Mouse (Mus musculus) lung, postnatal 14 days (tissue): ENCODE data around the gene A930018P22Rik.
A peak's percentile ranks its signal among the peaks of the same experiment; 100 is the strongest.
"Not testable (repeated sequence)": the region's sequence is repeated elsewhere in the genome, so short reads cannot be mapped to it uniquely, and the experiment has no call there.

Source experiments
- DNase-seq: peaks from one replicate; pipeline ENCODE4 v3.0.0; 2021

The A930018P22Rik gene

DNA sequence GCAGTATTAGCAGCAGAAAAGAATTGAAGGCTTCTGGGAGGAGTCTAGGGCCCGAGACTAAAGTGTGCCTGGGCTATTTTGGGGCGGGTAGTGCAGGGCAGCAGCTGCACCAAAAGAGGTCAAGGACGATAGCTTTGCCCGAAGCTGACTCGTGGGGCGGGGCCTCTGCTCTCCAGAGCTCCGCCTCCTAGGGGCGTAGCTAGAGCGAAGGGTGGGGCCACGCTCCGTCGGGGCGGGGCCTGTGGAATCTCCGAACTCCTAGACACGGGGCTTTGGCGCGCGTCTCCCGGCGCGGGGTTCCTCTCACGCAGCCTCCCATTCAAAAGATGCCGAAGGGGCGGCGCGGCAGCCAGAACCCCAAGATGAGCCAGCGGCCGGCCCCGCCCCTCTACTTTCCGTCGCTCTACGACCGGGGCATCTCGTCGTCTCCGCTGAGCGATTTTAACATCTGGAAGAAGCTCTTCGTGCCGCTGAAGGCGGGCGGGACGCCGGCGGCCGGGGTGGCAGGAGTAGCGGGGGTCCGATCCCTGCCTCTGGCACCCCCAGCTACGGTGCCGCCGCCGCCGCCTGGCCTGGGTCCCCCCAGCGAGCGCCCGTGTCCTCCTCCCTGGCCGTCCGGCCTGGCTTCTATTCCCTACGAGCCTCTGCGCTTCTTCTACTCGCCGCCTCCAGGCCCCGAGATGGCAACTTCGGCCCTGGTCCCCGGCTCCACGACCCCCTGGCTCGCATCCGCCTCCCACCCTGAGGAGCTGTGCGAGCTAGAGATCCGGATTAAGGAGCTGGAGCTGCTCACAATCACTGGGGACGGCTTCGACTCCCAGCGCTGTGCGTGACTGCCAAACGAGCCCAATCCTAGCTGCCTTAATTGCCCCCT is at the start of gene A930018P22Rik:
TSS of gene A930018P22Rik (plus strand) at position 265 of the 874 bp plus-strand sequence.
- peak; percentile 91 for DNase-seq

GRCm38 (mm10) chr2:104078285-104078684 is 44.3 kb upstream of the A930018P22Rik start:
- not testable (repeated sequence) for DNase-seq

DNA sequence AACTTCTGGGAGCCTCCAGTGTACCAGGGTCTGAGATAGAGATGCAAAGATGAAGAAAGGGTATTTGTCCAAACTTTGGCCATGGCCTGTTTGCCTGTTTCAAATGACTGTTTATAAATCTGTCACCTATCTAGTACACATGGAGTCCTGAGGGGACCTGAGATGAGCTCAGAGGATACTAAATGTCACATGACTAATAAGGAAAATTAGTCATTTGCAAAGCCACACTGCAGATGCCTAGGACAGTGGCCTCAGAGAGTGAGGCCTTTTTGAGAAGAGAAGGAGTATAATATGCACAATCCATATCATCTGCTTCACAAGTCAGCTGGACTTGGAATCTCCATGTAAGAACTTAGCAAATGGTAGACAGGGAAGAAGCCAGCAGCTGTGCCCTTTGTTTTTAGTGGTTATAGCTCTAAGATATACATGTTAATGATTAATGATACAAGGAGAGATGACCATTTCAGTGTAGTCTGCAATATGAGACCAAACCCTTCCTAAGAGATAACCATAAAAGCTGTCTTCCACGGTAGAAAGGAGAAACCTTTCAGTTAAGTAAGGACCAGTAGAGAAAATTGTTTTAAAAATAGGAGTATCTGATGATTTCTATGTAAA is 41.0 kb upstream of the A930018P22Rik start:
- DNase-seq = not testable (repeated sequence)

DNA sequence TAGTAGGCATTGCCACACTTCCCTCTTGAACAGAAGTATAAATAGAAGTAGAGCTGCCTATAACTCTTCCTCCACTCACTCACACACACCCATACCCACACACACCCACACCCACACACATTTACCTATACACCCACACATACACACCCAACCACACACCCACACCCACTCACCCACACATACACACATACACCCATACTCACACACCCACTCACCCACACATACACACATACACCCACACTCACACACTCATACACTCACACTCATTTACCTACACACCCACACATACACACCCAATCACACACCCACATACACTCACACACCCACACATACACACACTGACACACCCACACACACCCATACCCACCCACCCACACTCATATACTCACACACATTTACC is 40.1 kb upstream of the A930018P22Rik start:
- DNase-seq = no peak

GRCm38 (mm10) chr2:104084027-104084426 is 38.5 kb upstream of the A930018P22Rik start:
- not testable (repeated sequence) for DNase-seq

DNA sequence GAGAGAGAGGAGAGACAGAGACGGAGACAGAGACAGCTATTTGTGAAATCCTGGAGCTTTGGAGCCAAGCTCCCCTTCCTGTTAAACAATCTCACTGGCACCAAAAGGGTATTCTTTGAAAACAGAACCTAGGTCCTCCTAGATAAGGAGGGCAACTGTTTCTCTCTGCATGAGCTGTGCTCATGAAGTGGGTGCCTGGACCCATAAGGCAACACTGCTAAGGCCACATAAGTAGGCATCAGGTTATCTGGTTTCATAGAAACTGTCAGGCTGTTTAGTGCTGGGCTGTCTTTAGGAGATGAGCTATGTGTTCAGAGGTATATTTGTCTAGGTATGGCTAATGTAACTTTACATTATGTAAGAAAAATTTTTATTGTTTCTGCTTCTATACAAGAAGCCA is 35.0 kb upstream of the A930018P22Rik start:
- DNase-seq = not testable (repeated sequence)

DNA sequence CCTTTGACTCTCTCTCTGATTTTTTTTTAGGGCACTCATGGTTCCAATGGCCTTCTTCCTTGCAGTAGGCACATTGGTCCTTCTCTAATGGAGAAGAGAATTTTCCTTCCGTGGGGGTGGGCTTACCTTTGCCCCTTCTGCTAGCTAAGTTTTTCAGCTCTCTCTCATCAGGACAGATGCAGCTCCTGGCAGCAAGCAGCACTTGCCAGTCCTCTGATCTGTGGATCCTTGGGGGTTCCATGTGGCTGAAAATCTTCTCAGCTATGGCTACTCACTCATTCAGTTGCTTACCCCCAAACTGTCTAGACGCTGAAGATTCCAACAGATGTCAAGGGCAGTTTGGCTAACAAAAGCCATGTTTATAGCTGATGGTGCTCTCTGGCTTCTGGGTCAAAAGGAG is 29.3 kb upstream of the A930018P22Rik start:
- no peak for DNase-seq

DNA sequence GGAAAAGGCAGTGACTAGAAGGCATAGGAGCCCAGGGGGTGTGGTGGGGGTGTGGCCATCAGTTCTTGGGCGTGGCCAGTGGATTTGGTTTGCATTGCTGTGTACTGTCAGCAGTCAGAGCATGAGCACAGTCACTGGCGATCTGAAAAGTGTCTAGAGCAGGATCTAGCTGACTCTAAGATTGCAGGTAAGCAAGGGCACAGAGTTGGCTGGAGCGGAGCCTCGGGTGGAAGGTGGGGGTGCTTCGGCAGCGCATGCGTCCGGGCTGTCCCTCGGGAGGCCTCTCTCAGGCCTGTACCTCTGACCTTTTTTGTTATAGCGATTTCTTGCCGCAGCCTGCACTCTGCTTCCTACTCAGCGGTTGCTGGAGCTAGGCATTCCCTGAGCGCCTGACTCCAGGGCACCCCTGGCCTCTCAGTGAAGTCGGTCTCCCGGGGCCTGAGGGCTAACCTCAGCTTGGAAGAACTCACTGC is 26.8 kb upstream of the A930018P22Rik start, which contains the start of gene Cd59a:
TSS of gene Cd59a (plus strand) at position 61 of the 473 bp plus-strand sequence.
- DNase-seq = peak; percentile 80

- no peak for DNase-seq
These were observed 26.3 kb upstream of the A930018P22Rik start for GRCm38 (mm10) chr2:104096256-104096655.

DNA sequence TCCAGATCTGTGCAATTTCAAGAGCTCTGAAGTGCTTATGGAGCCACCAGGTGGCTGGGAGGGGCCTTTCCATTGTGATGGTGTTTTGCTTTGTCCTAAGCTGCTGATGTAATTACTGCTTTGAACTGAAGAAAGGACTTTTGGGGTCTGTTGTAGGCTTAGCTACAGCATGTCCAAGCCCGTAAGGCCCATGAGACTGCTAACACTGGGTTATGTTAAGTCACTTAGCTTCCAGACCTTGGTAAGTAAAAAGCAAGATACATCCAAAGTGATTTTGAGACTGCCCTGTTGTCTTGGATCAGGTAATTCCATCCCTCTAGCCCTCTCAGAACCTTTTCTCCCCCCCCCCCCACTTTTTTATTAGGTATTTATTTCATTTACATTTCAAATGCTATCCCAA is 25.8 kb upstream of the A930018P22Rik start:
- not testable (repeated sequence) for DNase-seq

- not testable (repeated sequence) for DNase-seq
These were observed 25.2 kb upstream of the A930018P22Rik start for GRCm38 (mm10) chr2:104097396-104097795.

DNA sequence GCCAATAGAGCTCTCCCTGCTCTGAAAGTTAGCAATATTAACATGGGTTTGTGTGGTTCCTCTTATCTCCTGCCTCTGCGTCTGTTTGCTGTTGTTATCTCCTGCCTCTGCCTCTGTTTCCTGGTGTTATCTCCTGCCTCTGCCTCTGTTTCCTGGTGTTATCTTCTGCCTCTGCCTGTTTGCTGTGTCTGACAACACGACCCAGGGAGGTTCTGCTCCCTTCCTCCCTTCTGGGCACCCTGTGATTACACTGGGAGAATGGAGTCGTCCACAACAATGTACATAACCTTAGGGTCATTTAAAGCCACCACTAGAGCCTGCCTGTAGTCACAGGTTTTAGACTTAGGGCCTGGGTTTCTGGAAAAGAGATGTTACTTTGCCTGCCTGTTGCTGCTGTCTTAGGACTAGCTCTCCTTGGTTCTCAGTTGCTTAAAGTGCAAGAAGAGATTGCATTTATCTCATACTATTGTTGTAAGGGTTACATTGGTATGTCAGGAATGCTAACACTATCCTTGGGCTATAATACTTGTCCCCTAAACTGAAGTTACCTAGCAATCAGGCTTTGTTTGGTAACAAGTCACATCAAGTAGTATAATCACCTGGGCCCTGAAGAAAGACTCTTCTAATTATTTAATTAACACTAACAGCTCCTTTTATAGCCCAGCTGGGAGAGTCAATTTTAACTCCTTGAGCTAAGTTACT is 23.9 kb upstream of the A930018P22Rik start:
- no peak for DNase-seq

DNA sequence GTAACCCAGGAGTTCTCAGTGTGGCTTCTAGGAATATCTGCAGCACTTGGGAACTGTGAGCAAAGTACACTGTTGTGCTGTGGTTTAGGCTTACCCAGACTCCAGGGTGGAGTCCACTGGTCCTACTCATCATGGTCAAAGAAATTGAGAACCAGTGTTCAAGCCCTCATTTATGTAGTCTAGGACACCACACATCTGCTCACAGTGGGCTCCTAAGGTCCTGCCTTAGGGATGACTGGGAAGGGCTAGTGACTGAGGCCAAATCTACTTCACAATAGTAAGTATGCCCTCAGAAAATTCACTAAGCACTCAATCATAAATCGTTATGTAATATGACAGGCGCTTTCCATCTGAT is 23.4 kb upstream of the A930018P22Rik start:
- DNase-seq = no peak

DNA sequence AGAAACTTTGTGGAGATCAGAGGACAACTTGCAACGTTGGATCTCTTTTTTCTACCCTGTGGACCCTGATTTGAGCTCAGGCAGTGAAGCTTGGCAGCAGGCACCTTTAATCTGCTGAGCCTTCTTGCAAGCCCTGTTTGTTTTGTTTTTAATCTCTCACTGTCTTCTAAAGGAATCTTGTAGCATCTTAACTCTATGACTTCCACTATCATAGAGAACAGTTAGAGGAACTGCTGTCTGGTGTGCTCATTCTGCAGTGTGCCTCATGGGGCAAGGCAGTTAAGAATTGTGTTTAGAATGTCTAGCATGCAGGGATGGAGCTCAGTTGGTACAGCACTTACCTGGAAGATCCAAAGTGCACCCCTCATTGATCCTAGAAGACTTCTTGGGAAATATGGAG is 22.6 kb upstream of the A930018P22Rik start:
- DNase-seq = no peak

DNA sequence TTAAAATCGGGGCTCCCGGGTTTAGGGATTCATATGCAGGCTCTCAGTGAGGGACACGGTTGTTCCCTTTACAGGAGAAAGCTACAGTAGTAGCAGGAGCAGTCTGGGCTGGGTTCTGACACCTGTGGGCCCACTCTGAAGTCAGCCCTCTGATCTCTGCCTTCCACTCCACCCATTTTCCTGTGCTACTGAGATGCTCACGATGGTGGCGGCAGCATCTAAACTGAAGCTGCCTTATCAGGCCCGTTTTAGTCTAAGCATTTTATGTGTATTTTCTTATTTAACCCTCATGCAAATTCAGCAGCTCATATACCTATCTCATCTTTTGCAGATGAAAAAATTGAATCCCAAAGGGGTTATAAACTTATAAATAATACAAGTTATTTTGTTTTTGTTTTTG is 17.8 kb upstream of the A930018P22Rik start:
- no peak for DNase-seq

DNA sequence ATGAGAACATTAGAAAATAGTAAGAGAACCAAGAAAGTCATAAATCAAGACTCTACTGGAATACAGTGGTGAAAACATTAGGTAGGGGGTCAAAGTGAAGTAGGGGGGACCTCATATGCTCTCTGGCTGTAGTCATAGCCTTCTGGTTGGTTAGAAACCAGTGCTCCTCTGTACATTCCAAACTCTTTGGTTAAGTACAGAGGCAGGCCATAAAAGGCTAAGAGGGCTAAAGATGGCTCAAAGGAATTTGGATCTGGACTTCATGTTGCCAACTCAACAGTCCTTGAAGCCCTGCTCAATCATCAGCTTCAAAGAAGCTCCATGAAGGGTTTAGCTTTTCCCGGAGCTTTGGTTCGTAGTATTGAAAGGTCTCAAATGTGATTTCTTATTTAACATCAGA is 13.5 kb upstream of the A930018P22Rik start:
- DNase-seq = not testable (repeated sequence)

DNA sequence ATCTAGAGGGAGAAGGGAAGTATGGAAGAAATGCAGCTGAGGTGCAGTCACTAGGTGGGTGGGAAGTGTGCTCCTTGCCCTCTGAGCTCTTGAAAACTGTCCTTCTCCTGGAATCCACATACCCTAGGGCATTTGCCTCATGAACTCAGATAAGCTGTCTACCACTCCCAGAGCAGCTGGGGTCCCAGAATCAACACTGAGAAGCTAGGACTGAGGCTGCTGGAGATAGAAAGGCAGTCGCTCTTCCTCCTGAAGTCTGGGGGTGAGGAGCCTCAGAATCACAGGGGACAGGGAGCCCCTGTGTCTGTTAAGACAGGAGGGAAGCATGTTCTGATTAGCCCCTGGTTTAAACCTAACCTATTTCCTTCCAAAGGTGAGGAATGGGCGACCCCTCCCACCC is 13.0 kb upstream of the A930018P22Rik start:
- DNase-seq = no peak

DNA sequence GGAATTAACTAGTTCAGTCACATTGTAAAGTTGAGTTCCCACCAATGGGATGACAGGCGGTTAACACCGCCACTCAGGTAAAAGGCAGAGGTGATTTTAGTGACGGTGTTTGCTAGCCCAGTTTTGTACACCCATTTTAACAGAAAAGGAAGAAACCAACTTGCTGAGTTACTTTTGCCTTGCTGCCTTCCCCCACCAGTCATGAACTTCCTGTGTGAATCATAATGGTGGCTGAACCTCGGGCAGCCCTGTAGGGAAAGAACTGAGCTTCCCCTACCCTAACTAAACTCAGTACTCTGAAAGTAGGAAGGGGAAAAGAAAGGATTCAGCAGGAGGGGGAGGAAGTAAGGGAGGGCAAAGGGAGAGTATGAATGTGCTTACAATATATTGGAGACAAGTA is 12.5 kb upstream of the A930018P22Rik start:
- no peak for DNase-seq

GRCm38 (mm10) chr2:104111170-104111797 is 11.3 kb upstream of the A930018P22Rik start:
- DNase-seq = not testable (repeated sequence)

DNA sequence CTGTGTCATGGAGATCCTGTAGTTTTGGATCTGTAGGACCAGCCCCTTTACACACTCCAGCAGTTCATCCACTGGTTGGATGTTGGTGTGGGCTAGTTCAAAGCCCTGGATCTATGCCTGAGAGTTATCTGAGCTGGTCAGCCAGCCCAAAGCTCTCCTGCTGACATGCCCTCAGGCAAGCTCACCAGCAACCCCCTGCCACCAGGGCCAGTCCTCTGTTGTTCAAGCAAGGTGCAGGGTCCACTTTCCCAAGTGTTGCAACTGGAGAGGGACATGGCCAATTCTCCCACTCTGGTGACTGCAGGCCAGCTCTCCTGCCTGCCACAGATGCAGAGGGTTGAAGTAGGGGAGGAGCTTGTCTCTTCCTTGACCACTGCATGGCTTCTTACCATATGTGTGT is 9.0 kb upstream of the A930018P22Rik start:
- not testable (repeated sequence) for DNase-seq

DNA sequence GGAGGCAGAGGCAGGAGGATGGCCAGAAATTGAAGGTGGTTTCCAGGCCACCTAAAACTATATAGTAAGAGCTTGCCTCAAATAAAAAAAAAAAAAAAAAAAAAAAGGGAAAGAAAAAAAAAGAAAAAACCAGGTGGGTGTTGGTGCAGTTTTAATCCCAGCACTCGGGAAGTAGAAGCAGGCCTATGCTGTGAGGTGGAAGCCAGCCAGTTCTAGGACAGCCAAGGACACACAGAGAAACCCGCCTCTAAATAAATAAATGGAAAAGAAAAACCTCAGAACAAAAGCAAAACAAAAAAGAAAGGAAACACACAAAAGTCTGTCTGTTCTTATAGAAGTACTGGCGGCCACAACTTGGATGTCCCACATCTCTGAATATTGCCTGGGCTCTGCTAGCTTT is 7.7 kb upstream of the A930018P22Rik start:
- no peak for DNase-seq

DNA sequence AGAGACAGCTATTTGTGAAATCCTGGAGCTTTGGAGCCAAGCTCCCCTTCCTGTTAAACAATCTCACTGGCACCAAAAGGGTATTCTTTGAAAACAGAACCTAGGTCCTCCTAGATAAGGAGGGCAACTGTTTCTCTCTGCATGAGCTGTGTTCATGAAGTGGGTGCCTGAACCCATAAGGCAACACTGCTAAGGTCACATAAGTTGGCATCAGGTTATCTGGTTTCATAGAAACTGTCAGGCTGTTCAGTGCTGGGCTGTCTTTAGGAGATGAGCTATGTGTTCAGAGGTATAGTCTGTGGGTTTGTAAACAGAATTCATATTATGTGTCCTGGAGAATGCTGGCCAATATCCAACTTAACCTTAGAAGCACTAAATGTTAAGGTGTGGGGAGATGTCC is 5.4 kb upstream of the A930018P22Rik start:
- not testable (repeated sequence) for DNase-seq

- DNase-seq = no peak
These were observed 3.5 kb upstream of the A930018P22Rik start for GRCm38 (mm10) chr2:104119097-104119496.
